Mouse (Mus musculus): ENCODE measurements around the gene Ambp. TPM values are rescaled to one million over a fixed set of nuclear protein-coding genes. Genes with fewer than 3 reads are reported as not detected.

The Ambp gene
- 1.6 TPM for polyA plus RNA-seq (2014; fragmentation: Illumina TruSeq; extraction: RNeasy Lipid Tissue Mini Kit (QIAGEN cat#74804); ENCODE audit: low replicate concordance)

DNA sequence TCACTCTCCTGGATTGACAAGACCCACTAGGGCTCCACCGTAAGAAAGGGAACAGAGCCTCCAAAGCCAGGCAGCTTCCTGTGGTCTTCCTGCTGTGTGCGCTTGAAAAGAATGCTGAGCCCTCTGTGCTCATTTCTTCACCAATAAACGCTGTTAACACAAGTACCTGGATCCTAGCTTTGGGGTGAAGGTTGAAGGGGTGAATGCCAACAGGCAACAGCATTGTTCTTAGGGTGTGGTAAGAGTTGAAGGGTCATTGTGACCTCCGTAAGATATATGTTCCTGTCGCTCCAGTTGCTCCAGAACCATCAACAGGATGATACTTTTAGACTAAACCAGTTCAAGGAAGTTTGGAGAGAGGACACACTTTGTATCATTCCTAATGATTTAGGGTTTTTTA is at the start of gene Ambp:
TSS of gene Ambp (minus strand) at position 101 of the 400 bp plus-strand sequence.

GRCm38 (mm10) chr4:63171969-63172685 is 17.5 kb upstream of the Ambp start, which contains the start of gene Kif12:
TSS of gene Kif12 (minus strand) at chr4:63172131.

Other genes starting within 250 kb of the Ambp start
- 0.37 TPM for gene Zfp618, start 189.2 kb downstream of the Ambp start, polyA plus RNA-seq (2014; fragmentation: Illumina TruSeq; extraction: RNeasy Lipid Tissue Mini Kit (QIAGEN cat#74804); ENCODE audit: low replicate concordance)
- gene Kif12, start 17.3 kb upstream of the Ambp start, polyA plus RNA-seq (2014; fragmentation: Illumina TruSeq; extraction: RNeasy Lipid Tissue Mini Kit (QIAGEN cat#74804); ENCODE audit: low replicate concordance): not detected
- 1.5 TPM for gene Col27a1, start 59.2 kb upstream of the Ambp start, polyA plus RNA-seq (2014; fragmentation: Illumina TruSeq; extraction: RNeasy Lipid Tissue Mini Kit (QIAGEN cat#74804); ENCODE audit: low replicate concordance)
- 4.9 TPM for gene Orm1, start 189.8 kb upstream of the Ambp start, polyA plus RNA-seq (2014; fragmentation: Illumina TruSeq; extraction: RNeasy Lipid Tissue Mini Kit (QIAGEN cat#74804); ENCODE audit: low replicate concordance)
- not detected for gene Orm3, start 201.4 kb upstream of the Ambp start, polyA plus RNA-seq (2014; fragmentation: Illumina TruSeq; extraction: RNeasy Lipid Tissue Mini Kit (QIAGEN cat#74804); ENCODE audit: low replicate concordance)
- gene Orm2, start 207.7 kb upstream of the Ambp start, polyA plus RNA-seq (2014; fragmentation: Illumina TruSeq; extraction: RNeasy Lipid Tissue Mini Kit (QIAGEN cat#74804); ENCODE audit: low replicate concordance): not detected
- 0.30 TPM for gene Akna, start 248.6 kb upstream of the Ambp start, polyA plus RNA-seq (2014; fragmentation: Illumina TruSeq; extraction: RNeasy Lipid Tissue Mini Kit (QIAGEN cat#74804); ENCODE audit: low replicate concordance)

Data from small intestine, adult 10 weeks (tissue).